Mouse (Mus musculus) limb, embryonic 15.5 days (tissue): ENCODE data around the gene Neb. TPM values are rescaled to one million over a fixed set of nuclear protein-coding genes. Genes with fewer than 3 reads are reported as not detected.
"Not testable (repeated sequence)": the region's sequence is repeated elsewhere in the genome, so short reads cannot be mapped to it uniquely, and the experiment has no call there.

Experiments
- ATAC-seq: fragments of 200-750 bp; cut with Nextera tagmentation; 2 replicates; pipeline ENCODE4 v1.8.0; 2017; ENCODE audit warnings: low read depth, moderate TSS enrichment; ENCODE audit not compliant: insufficient number of reproducible peaks, low FRiP score, low TSS enrichment
- H3K27ac ChIP-seq: fragments of 300-500 bp; sonication (generic); 2 replicates; pipeline ENCODE4 v1.5.1; 2015; ENCODE audit warnings: moderate library complexity, mild to moderate bottlenecking, inconsistent platforms
- H3K27me3 ChIP-seq: fragments of 300-500 bp; sonication (generic); 2 replicates; pipeline ENCODE4 v1.6.1; 2015; ENCODE audit warnings: inconsistent platforms
- H3K36me3 ChIP-seq: fragments of 300-500 bp; sonication (generic); 2 replicates; pipeline ENCODE4 v1.6.1; 2015; ENCODE audit warnings: inconsistent platforms
- H3K4me1 ChIP-seq: fragments of 300-500 bp; sonication (generic); 2 replicates; pipeline ENCODE4 v1.6.1; 2015; ENCODE audit warnings: inconsistent platforms
- H3K4me2 ChIP-seq: fragments of 300-500 bp; sonication (generic); 2 replicates; pipeline ENCODE4 v1.6.1; 2015; ENCODE audit warnings: mild to moderate bottlenecking, inconsistent platforms
- H3K4me3 ChIP-seq: fragments of 300-500 bp; sonication (generic); 2 replicates; pipeline ENCODE4 v1.5.1; 2015; ENCODE audit warnings: mild to moderate bottlenecking, inconsistent platforms
- H3K9ac ChIP-seq: fragments of 300-500 bp; sonication (generic); 2 replicates; pipeline ENCODE4 v1.6.1; 2015; ENCODE audit warnings: inconsistent platforms
- H3K9me3 ChIP-seq: fragments of 300-500 bp; sonication (generic); 2 replicates; pipeline ENCODE4 v1.6.1; 2016; ENCODE audit warnings: inconsistent platforms
- WGBS: fragments of 180-500 bp; shearing (Covaris S2); methylation state at CpG from one replicate; pipeline ENCODE4 v1.1.7; 2015; 5-methylcytosine and 5-hydroxymethylcytosine counted together
- microRNA-seq: library from miRNA; unstranded; fragments of <30 nt; microRNA quantifications from one replicate; pipeline ENCODE4, GENCODE M21; 2016
- polyA plus RNA-seq: library from polyadenylated mRNA; unstranded; fragments of >200 nt; fragmentation: Nextera tagmentation; extraction: Ambion mirVana; gene quantifications from 2 replicates; pipeline ENCODE4 v1.2.1, GENCODE M21; 2015

The Neb gene
- polyA plus RNA-seq, 1 experiment from 2014 or later = 99.9 TPM

DNA sequence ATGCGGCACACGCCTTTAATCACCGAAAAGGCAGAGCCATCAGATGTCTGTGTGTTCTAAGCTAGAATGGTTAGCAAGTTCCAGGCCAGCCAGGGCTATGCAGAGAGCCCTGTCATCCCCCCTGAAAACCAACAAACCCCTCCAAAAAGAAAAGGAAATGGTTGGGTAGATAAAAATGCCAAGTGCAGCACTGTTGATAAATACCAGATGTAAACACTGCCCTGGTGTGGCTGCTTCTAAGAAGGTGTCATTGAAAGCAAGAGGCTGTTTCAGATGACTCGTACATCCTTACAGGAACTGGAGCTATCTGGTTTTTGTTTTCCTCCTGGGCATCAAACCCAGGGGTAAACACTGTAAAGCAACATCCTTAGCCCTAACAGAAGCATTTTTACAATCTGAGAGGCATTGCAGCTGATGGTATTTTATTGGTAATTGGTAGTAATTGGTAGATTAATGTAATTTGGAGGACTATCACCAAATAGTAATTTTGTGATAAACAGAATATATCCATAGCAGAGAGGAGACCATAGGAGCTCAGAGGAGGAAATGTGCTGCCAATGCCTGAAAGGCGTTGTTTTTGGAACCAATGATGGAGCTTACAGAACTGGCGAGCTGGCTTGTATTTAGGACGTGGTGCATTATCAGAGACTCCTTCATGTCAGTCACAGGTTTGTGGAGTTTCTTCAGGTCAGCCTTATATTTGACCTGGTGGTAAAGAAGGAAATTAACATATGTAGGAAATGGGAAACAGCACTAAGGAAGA lies 208.8 kb downstream of the Neb start:
- ATAC-seq = no peak

GRCm38 (mm10) chr2:52153064-52153463 lies 225.2 kb downstream of the Neb start:
- WGBS = 63% methylated on average over 3 of the region's 3 CpGs

More for the DNA sequence above, 208.8 kb downstream of the Neb start:
- no peaks in the 10 kb centered on the region for H3K4me1 ChIP-seq
- 61% methylated on average over 7 of the region's 7 CpGs for WGBS
- H3K36me3 ChIP-seq = no peaks in the 10 kb centered on the region
- no peak overlapping the region for H3K9ac ChIP-seq
- H3K9me3 ChIP-seq = no peaks in the 10 kb centered on the region
- no peak overlapping the region for H3K27ac ChIP-seq
- no peak overlapping the region for H3K4me3 ChIP-seq
- no peaks in the 10 kb centered on the region for H3K27me3 ChIP-seq
- H3K4me2 ChIP-seq = no peak overlapping the region

GRCm38 (mm10) chr2:52133351-52133750 lies 244.9 kb downstream of the Neb start:
- ATAC-seq = no peak
- peaks cover 16% of the 10 kb centered on the region; the same call in 1 of the 2 replicates for H3K36me3 ChIP-seq
- 85% methylated on average over 2 of the region's 2 CpGs for WGBS

More at GRCm38 (mm10) chr2:52153064-52153463, 225.2 kb downstream of the Neb start:
- Histone ChIP-seq H3K9ac (no peak overlapping the region), H3K27ac (no peak overlapping the region), H3K4me3 (no peak overlapping the region), H3K27me3 (no peaks in the 10 kb centered on the region), H3K36me3 (no peaks in the 10 kb centered on the region), H3K9me3 (no peaks in the 10 kb centered on the region), H3K4me2 (no peak overlapping the region), H3K4me1 (no peaks in the 10 kb centered on the region)
- no peak for ATAC-seq

GRCm38 (mm10) chr2:52131370-52131769 lies 246.9 kb downstream of the Neb start:
- 97% methylated on average over 20 of the region's 20 CpGs for WGBS
- not testable (repeated sequence) for H3K27me3 ChIP-seq, H3K9me3 ChIP-seq, H3K4me3 ChIP-seq, H3K27ac ChIP-seq, H3K9ac ChIP-seq, H3K4me1 ChIP-seq, ATAC-seq, H3K4me2 ChIP-seq
- H3K36me3 ChIP-seq = peaks cover 15% of the 10 kb centered on the region

More at GRCm38 (mm10) chr2:52133351-52133750, 244.9 kb downstream of the Neb start:
- H3K9ac ChIP-seq = no peak overlapping the region
- no peaks in the 10 kb centered on the region for H3K4me1 ChIP-seq
- H3K4me2 ChIP-seq = no peak overlapping the region
- no peak overlapping the region for H3K27ac ChIP-seq
- H3K9me3 ChIP-seq = no peaks in the 10 kb centered on the region
- no peak overlapping the region for H3K4me3 ChIP-seq
- H3K27me3 ChIP-seq = no peaks in the 10 kb centered on the region

- Histone ChIP-seq H3K27me3 (no peaks in the 10 kb centered on the region), H3K36me3 (peaks cover 65% of the 10 kb centered on the region), H3K4me1 (no peaks in the 10 kb centered on the region), H3K9me3 (no peaks in the 10 kb centered on the region), H3K9ac (no peak overlapping the region), H3K4me3 (no peak overlapping the region), H3K4me2 (no peak overlapping the region), H3K27ac (no peak overlapping the region)
- WGBS = 75% methylated on average over 1 of the region's 1 CpGs
- no peak for ATAC-seq
Observed at GRCm38 (mm10) chr2:52114086-52114485, 264.2 kb downstream of the Neb start.

Small RNA genes lying within 50 kb of the gene (microRNA-seq; reads per million reads assigned to microRNA genes)
- not detected for gene Gm22095

Other genes with a start within 250 kb of the Neb start
- gene Arl5a, start 46.4 kb upstream of the Neb start, polyA plus RNA-seq = 35.6 and 42.3 TPM in 2 replicates